Mouse (Mus musculus) frontal cortex, postnatal 10 days (tissue): ENCODE results near the gene Gm45062.
"Not testable (repeated sequence)": the region's sequence is repeated elsewhere in the genome, so short reads cannot be mapped to it uniquely, and the experiment has no call there.

Experiments
- DNase-seq, 2 experiments: peaks; one replicate each; pipeline ENCODE4 v3.0.0; 2022; ENCODE audit warnings: low spot score in 2 of 2, mixed read lengths in 1 of 2

Gene Gm45062

DNA sequence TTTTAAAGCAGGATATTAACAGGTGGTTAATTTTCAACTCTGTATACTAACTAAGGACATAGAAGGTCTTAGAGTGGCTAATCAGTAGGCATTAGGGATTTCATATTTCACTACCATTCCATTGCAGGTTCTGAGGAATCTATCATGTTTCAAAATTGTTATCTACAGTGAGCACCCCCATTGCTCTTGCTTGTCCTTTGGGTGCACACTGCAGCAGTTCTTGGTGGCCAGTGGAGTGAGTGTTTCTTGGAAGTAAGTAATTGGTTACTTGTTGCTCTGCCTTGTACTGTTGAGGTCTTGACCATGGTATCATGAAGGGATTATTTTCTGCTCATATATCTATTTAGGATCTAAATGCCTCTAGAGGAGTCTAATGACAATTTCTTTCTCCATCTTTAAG is 57.0 kb downstream of the Gm45062 start:
- no peak for DNase-seq

DNA sequence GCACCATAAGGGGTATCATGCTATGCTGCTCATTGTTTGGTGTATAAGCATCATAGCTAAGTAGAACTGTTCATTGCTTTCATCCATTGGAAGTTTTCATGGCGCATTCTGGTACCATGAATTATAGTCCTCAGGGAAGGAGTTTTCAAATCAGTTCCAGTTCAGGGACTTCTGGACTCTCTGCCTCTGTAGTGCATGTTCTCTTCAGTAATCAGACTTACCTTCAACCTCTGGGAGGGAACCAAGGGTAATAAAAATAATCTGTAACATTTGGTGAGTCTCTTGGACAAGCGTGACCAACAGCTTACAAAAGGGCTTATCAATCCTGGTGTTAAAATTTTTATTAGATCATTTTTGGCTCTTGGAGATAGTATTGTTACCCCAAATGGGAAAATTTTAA is 60.3 kb downstream of the Gm45062 start:
- no peak for DNase-seq

DNA sequence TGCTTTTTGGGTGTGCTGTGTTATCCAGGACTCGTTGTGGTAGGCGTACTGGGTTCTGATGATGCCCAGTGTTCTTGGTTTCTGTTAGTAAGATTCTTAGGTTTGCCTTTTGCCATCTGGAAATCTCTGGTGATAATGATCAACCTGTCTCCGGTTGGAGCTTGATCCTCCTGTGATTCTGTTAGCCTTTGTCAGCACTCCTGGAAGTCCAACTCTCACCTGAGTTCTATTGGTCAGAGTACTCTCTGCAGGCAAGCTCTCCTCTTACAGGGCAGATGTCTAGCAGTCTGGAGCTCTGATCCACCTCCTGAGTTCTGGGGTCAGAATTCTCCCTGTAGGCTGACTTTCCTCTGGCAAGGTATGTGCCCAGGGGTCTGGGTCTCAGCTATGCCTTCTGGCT is 72.2 kb downstream of the Gm45062 start:
- DNase-seq: not testable (repeated sequence)

DNA sequence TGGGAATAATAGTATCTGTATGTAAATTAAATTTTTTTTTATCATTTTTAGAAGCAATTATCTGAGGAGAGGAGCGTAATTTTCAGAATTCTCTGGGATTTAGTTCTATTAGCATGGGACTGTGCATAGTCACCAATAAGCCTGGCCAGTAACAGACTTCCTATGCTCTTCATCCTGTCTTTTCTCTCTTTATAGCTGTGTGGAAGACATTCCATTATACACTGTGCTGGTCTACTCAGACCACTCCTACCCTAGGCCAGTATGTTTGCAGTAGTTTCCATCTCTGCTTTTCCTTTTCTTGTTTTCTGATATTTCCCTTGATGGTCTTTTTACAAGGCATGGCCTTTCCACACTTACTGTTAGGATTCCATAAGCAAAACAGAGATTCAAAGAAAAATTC is 74.1 kb downstream of the Gm45062 start:
- DNase-seq: no peak

DNA sequence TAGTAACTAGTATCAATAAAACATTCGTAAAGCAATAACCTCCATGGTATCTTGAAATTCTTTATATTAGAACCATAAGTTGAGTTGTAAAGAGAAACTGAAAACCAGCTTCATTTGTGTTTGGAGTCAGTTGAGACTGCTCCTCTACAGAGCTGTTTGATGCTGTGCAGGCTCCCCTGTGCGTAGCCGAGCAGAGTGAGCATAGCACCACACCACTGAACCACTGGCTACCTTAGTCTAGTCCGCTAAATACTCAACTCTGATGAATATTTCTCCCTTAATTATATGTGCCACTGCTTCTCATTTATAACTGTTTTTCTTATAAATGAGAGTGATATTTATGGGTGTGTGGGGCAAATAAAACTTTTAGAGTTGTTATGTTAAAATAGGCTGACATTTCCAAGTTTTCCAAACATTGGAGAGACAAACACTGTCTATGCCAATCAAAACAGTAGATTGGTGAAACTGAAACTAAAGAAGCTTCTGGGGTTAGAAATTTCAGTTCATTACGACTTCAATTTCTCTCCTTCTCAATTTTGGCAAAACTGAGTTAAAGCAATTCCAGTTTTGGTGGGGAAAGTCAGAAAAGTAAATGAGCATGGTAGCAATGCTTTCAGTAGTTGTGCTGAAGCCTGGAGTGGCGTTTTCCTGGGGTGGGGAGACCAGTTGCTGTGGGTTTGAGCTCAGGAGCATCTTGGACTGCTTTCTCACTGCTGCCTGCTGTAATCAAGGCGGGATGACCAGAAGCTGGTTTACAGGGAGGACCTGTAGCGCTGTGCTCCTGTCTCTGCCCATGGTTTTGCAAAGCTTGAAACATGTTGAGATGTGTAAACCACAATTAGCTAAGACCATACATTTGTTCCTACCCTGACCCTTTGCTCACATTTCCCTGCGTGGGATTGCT is 77.5 kb downstream of the Gm45062 start:
- DNase-seq: no peak

DNA sequence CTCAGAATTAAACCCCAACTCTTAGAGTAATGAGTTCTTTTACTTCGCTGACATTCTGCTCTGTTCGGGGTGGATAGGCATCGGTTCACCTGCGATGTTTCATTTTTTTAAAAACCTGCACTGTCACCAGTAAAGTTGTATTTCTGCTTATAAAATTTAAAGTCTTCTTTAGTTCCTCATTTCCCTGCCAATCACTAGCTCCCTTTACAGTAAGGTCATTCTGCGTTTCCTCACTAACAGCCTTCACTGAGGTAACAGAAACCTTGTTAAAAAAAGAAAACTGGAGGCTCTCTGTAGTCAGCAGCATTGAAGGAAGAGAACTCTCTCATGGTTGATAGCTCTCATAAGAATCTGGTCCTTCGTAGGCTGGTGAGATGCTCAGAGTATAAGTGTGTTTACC is 80.2 kb downstream of the Gm45062 start:
- no peak for DNase-seq

DNA sequence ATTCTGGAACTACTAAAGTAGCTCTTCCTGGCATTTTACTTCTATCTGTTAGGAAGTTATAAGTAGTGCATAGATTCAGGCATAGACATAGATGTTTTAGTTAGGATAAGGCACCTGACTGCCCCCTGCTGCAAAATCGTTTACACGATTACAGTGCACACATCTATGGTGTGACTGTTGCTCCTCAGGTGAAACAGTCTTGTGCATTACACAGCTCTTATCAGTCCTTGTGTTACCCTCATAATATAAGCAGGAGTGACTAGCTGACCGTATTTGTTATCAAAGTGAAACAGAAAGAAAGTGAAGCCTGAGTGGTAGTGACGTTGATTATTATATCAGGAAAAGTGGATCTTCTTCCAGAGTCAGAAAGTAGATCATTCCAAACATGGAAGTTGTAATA is 84.0 kb downstream of the Gm45062 start:
- no peak for DNase-seq

DNA sequence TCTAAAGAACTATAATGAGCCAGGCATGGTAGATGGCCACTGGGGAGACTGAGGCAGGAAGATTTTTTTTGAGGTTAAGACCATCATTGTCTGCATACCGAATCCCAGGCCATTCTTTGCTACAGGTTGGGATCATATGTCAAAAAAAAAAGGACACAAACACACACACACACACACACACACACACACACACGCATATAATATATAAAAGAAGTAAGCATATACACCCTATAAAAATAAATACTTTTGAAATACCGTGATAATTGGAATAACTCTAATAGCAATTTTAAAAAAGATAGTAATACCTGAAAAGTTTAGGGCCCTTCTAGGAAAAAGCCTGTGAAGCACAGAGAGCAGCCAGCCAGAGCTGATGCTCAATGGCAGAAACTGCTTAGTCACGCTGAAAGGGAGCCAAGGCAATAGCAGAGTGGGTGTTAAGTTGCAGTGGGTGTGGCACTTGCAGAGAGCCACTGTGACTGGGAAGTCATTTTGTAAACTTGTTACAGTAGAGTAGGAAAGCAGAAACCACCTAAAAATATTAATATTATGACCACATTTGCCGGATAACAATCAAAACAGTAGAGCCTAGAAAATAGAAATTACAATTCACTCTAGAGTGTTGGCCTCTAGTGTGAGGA is 86.1 kb downstream of the Gm45062 start:
- DNase-seq: no peak

DNA sequence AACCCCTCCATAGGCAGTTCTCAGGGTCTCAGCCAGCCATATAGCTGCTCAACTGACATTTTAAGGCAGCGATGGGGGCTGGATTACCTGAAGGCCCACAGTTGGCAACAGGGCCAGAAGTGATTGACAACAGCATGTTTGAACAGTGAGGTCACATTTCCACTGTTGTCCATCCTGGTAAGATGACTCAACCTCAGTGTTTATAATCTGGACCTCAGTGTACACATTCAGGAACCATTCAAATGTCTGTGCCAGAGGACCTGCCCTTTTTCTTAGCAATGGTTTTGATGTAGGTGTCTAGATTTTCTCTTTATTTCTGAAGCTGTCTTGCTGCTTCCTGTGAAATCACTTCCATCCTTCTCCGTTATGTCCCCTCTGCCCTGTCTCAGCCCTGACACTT is 87.9 kb downstream of the Gm45062 start:
- no peak for DNase-seq

DNA sequence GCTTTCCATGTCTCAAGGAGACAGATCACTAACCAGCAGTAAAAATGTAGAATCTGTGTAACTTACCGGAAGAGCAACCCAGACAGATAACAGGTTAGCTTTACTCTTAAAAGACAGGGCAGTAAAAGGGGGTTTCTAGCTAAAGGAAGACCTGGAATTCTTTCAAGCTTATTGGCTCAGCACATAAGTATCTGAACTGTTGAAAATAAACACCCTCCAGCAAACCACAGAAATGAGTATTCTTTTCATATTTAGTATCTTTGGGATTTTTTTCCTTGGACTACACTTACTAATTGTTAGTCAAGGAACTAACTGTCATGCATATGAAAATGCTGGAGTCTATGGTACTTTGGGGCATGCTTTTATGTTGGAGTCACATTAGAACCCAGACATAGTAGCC is 89.1 kb downstream of the Gm45062 start:
- no peak for DNase-seq

DNA sequence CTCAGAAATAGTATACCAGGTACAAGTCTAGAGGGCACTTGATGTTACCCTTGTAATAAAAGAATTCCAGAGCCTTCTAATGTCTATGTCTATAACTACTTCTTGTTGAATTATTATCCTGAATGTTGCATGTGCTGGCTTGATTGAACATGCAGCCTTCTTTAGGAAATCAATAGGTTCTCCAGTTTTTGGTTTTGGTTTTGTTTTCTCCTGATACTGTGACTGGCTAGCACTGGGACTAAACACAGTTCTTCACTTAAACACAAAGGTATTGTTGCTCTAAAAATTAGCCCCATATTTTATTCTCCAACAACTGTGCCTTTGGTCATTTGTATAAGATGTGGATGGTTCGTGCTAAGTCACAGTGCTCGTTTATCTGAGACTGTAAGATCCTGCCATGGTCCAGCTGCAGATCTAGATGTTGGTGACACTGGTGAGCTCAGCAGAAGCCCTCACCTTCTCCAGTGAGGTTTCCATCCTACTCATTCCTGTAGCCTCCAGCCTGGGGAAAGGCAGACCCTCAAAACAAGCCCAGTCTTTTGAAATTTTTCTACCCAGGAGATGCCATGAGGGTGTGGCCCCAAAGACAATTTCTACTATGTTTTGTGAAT is 89.9 kb downstream of the Gm45062 start:
- DNase-seq: no peak

DNA sequence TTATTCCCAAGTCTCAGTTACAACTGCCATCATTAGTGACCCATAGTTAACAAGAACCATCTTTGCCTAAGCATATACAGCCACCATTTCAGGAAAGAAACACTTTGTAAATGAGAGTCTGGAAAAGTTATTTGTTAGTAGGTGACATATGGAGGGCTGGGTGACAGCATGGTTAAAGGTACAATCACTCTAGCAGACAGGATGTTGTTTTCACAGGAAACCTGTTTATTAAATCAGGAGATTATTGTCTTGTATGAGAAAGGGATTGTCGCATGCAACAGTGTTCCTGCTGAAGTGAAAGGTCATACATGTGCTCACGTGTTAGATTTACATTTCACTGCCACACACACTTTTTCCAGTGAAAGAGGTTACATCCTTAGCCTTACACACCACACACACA is 92.3 kb downstream of the Gm45062 start:
- no peak for DNase-seq

DNA sequence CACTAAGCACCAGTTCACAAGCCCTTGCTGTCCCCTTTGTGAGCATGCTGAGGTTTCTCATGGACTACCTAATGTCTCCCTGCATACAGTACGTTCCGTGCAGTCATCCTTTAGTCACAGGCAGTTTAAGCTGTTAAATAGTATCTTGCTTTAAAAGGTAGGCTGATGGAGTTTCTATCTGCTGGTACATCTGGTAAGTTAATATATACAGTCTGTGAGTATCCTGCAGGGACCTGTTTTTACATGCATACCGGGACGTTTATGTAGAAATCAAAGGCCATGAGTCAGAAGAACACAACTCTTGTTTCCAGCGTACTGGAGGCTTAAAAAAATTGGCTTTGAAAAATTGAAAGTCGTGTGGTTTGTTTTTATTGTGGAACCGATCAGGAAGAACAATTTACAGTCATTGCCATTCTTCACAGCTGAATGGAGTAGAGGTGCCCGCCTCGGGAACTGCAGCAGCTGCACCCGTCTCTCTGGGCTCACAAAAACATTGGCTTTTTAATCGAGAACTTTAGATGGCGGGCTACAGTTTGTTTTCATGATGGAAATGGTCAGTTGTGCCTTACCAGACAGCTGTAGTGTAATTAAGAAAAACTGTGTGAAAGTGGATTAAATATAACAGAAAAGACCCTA is 93.4 kb downstream of the Gm45062 start:
- DNase-seq: no peak

DNA sequence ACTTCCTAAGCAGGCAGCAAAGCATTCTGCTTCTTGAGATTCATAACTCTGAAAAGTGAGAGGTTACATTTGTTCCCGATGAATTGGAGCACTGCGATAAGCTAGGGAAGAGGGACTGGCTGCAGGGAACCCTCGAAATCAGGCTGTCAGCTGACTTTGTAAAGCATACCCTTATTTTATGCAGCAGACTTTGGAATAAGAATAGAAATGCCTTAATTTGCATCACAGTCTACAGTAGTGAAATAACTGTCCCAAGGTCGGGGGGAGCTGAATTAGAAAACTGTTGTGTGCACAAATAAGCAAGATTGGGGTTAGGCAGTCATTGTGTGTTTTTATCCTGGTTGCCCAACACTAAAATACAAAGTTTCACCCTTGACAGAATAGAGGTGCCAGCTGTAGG is 94.2 kb downstream of the Gm45062 start:
- no peak for DNase-seq

DNA sequence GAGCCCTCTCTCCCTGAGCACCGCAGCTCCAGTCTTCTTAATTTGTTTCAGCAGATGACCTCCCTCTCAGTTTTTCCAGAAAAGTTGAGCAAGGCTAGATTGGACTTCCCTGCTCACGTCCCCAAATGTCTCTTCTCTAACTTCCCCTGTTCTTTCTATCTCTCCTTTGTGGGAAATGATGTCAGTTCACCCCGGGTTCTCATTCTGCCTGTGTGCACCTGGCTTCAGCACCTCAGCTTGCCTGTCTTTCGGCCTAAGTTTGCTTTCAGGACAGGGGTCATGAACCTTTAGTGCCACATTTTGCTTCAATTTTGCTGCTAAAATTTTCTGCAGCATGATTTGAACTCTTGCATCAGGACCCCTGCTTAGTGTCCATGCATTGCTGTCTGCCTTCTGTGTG is 95.6 kb downstream of the Gm45062 start:
- no peak for DNase-seq

DNA sequence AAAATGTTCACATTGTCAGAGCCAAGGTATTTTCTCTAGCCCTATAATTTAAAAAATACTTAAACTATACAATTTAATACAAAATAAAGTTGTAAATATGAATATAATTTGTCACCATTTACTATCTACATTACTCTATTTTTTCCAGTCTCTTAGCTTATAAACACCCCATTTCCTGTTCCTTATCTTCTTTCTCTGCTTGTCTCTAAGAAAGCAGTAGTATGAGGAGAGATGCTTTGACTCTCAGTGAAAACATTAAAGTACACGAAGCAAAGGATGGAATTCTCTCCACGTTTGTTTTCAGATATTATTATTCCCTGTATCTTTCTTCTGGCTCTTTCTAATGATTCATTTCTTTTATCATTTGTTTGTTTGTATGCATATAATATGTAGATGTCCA is 99.0 kb downstream of the Gm45062 start:
- no peak for DNase-seq

DNA sequence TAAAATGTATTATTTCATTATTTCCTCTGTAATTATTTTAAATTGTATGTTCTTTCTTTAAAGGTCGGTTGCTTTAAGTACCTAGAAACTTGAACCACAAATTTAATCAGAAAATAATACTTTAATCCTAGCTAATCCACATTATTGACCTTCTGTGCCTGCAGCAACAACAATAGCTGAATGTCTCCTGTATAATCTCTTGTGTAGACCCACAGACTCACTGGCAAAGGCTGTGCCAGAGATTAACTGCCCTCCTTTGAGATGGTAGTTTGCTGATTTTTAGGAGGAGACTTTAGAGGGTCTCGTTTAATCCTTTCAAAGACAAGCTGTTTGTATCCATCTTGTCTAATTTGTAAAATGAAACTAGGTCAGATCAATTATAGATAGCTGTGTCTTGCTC is 99.5 kb downstream of the Gm45062 start:
- DNase-seq: no peak

DNA sequence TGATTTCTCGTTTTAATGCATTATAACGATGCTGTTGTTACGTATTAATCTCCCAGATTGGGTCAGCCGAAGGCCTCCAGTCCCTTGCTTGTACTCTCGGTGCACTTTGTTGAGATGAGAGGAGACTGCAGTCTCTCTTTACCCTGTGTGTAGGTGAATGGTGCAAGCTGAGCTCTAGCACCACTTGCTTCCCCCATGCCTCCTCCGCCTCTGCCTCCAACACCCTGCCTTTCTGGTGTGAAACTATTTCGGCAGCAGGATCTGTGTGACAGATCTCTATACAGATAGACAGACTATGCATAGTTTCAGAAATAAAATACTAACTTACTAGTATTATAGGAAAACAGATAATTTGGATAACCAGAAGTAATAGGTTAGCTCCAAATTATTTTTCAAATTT is 101.6 kb downstream of the Gm45062 start:
- DNase-seq: no peak

DNA sequence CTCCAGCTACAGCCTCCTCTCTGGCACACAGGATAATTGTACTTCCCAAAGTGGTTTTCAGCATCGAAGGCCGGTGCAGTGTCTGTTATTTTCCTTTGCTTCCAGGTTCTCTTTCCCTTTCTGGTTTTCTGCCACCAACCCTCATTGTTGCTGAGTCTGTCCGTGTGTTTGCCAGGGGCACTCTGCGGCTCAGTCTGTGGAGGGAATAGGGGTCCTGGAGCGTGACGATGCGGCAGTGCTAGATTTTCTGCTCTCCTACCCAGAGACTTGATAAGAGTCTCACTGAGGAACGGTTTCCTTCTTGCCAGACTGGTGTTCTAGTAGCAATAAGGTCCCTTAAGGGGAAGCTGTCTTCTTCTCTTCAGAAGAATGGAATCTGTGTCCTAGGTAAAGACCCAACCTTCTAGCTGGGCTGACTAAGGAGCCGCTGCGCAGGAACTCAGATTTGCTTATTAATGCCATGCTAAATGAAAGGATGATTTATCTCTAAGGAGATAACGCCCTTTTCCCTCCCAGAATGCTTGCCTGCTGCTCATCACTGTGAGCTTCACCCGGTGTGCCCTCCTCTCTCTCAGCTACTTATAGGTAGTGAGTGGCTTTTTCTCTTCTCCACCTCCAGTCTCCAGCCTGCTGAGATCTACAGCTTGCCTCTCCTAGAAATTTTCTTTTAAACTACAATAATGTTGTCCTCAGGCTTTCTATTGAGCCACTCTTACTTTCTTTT is 104.9 kb downstream of the Gm45062 start:
- DNase-seq: no peak

DNA sequence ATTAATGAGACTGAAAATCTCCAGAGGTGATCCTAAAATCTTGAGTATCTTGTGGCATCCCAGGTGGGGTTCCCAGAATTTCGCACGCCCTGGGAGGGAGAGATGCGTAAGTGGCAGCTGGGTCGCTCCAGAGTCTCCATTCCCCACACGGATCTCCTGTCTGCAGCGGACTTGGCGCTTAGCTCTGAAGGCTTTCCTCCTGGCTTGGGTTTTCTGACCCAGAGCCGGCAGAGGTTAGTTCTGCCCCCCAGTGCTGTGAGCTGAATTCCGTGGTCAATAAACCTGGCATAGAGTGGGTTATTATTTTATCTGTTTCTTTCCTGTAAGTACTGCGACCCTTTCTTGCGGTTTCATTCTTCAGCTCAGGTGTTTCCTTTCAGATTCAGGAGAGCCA is 105.5 kb downstream of the Gm45062 start:
- DNase-seq: no peak

DNA sequence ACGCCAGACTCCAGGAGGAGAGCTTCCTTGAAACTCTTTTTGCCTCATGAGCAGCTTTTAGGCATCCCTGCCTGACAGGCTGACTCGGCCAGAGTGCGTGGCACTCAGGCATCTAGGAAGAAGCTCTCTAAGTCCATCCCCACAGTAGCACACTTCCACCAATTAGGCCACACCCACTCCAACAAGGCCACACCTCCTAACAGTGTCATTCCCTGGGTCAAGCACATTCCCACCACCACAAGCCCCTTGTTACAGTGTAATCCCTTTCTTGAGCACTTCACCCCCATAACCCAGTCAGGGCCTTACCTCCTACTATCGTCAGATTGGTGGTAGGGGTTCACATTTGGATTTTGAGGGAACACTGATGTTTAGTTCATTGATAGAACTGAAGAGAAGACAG is 108.4 kb downstream of the Gm45062 start:
- no peak for DNase-seq
